Mouse (Mus musculus) CD8-positive naive resting alpha-beta T cell, adult 57 days (primary cell): ENCODE data around the gene Tdpoz4. TPM values are rescaled to one million over a fixed set of nuclear protein-coding genes. Genes with fewer than 3 reads are reported as not detected.

Source experiments
- total RNA-seq: library from RNA; stranded (reverse); gene quantifications from one replicate; pipeline ENCODE4 v1.2.4, GENCODE M21; 2023

Gene Tdpoz4
- total RNA-seq, result not detected

GRCm38 (mm10) chr3:93796098-93796497 is at the start of gene Tdpoz4:
TSS of gene Tdpoz4 (plus strand) at chr3:93796398.

GRCm38 (mm10) chr3:93772700-93773099 is 23.5 kb upstream of the Tdpoz4 start, which contains the start of gene Gm5773:
TSS of gene Gm5773 (plus strand) at chr3:93773000.

GRCm38 (mm10) chr3:93825720-93826119 is 29.5 kb downstream of the Tdpoz4 start, which contains the start of gene Tdpoz3:
TSS of gene Tdpoz3 (plus strand) at chr3:93826020.

Other genes with a start within 250 kb of the Tdpoz4 start
- gene S100a10, start 241.3 kb upstream of the Tdpoz4 start, total RNA-seq, result 253 TPM
- not detected for gene Tdpoz2, start 143.7 kb upstream of the Tdpoz4 start, total RNA-seq
- not detected for gene Tdpoz1, start 120.1 kb upstream of the Tdpoz4 start, total RNA-seq
- gene Gm37596, start 103.3 kb upstream of the Tdpoz4 start, total RNA-seq, result not detected
- gene Gm5773, start 23.4 kb upstream of the Tdpoz4 start, total RNA-seq, result not detected
- not detected for gene Tdpoz3, start 29.6 kb downstream of the Tdpoz4 start, total RNA-seq
- gene Gm9117, start 147.1 kb downstream of the Tdpoz4 start, total RNA-seq, result not detected
- not detected for gene Tdpoz5, start 164.9 kb downstream of the Tdpoz4 start, total RNA-seq